Mouse (Mus musculus): ENCODE data around the gene Akr1e1.
"Not testable (repeated sequence)": the region's sequence is repeated elsewhere in the genome, so short reads cannot be mapped to it uniquely, and the experiment has no call there.

The Akr1e1 gene

GRCm38 (mm10) chr13:4608961-4609409, at the start of gene Akr1e1:
Akr1e1 (minus strand) TSS chr13:4609174.
- peak; percentile 97 for DNase-seq (ENCODE audit: low read depth, low spot score)

GRCm38 (mm10) chr13:4658346-4658745, 49.4 kb upstream of the Akr1e1 start:
- no peak for DNase-seq (ENCODE audit: low read depth, low spot score)

GRCm38 (mm10) chr13:4656277-4657146, 47.5 kb upstream of the Akr1e1 start:
- no peak for DNase-seq (ENCODE audit: low read depth, low spot score)

GRCm38 (mm10) chr13:4650190-4650589, 41.2 kb upstream of the Akr1e1 start:
- DNase-seq (ENCODE audit: low read depth, low spot score) = no peak

GRCm38 (mm10) chr13:4645248-4645647, 36.3 kb upstream of the Akr1e1 start:
- peak; percentile 28 for DNase-seq (ENCODE audit: low read depth, low spot score)

GRCm38 (mm10) chr13:4610902-4611301, 1.9 kb upstream of the Akr1e1 start:
- DNase-seq (ENCODE audit: low read depth, low spot score) = peak; percentile 33

- DNase-seq (ENCODE audit: low read depth, low spot score) = no peak
Observed at GRCm38 (mm10) chr13:4608530-4608929, 444 bp downstream of the Akr1e1 start.

- no peak for DNase-seq (ENCODE audit: low read depth, low spot score)
Observed at GRCm38 (mm10) chr13:4606821-4607220, 2.2 kb downstream of the Akr1e1 start.

GRCm38 (mm10) chr13:4603431-4603830, 5.5 kb downstream of the Akr1e1 start:
- not testable (repeated sequence) for DNase-seq (ENCODE audit: low read depth, low spot score)

GRCm38 (mm10) chr13:4576921-4577320, 32.1 kb downstream of the Akr1e1 start:
- DNase-seq (ENCODE audit: low read depth, low spot score) = no peak

GRCm38 (mm10) chr13:4573871-4574270, 35.1 kb downstream of the Akr1e1 start, which contains the start of gene Akr1c21:
Akr1c21 (plus strand) TSS chr13:4574075.
- no peak for DNase-seq (ENCODE audit: low read depth, low spot score)

- DNase-seq (ENCODE audit: low read depth, low spot score) = no peak
Observed at GRCm38 (mm10) chr13:4565996-4566395, 43.0 kb downstream of the Akr1e1 start.

- DNase-seq (ENCODE audit: low read depth, low spot score) = no peak
Observed at GRCm38 (mm10) chr13:4560500-4560899, 48.5 kb downstream of the Akr1e1 start.

GRCm38 (mm10) chr13:4559143-4559542, 49.8 kb downstream of the Akr1e1 start:
- DNase-seq (ENCODE audit: low read depth, low spot score) = no peak

Data from brain, adult 2 months (tissue).